Mouse (Mus musculus): ENCODE data around the gene Gcnt2.

GRCm38 (mm10) chr13:40907274-40907673 is 47.7 kb downstream of the Gcnt2 start:
- TF ChIP-seq POLR2A (IDR thresholded peaks at IDR 0.05; ENCODE audit: extremely low read depth, insufficient read depth, low read length) (no peak), CTCF (IDR thresholded peaks at IDR 0.05; ENCODE audit: extremely low read depth, insufficient read depth, low read length) (no peak)

All from cortical plate, adult 2 months (tissue).